Mouse (Mus musculus): ENCODE measurements at regions not wholly inside any gene's neighbourhood (a gene's known extent, or its start where the extent isn't known, plus 50 kb on each side); places are given as distances from the start of the nearest gene placed in this dataset.

DNA sequence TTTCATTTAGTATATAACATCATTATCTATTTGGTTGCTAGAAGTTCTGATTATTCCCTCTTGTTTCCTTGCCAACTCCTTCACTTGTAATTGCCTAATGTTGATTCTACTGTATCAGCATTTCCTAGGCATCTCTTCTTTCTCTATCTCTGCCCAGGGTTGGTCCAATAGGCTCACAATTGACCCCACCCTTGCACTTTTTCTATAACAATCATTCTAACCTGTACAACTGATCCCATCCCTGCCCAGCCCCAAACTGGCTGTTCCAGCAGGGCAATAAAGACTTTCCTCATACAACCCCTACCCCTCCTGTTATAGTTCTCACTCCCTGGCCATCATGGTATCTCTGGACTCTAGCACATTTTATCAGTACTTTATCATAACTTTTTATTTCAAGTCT, 104.3 kb downstream of the Ccdc71l start:
- TF ChIP-seq CTCF (IDR thresholded peaks at IDR 0.05) (no peak), POLR2A (IDR thresholded peaks at IDR 0.05; ENCODE audit: insufficient read depth, low read depth, low read length) (no peak)

Measured in heart, adult 2 months (tissue).